Mouse (Mus musculus): ENCODE data around the gene Stard13. TPM values are rescaled to one million over a fixed set of nuclear protein-coding genes. Genes with fewer than 3 reads are reported as not detected.

Stard13 gene
- total RNA-seq, 2 experiments from 2014 or later, result 16.9 to 17.0 TPM

- DNase-seq (ENCODE audit: low spot score in 2 of 2), result no peak
Observed at GRCm38 (mm10) chr5:151065228-151065627, 168.4 kb downstream of the Stard13 start.

DNA sequence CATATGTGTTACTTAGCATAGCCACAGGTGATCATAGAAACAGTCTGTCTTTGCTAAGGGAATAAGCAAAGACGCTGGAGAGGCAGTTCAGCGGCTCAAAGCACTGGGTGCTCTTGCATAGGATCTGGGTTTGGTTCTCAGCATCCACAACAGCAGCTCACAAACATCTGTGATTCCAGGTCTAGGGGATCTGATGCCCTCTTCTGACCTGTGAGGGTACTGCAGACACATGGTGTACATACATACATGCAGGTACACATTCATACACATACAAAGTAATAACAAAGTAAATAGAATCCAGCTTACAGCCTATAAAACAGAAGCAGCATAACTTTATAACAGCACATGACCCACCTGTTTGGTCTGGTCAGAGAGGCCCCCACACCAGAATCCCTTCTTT is 171.7 kb downstream of the Stard13 start:
- DNase-seq (ENCODE audit: low spot score in 2 of 2), result no peak

DNA sequence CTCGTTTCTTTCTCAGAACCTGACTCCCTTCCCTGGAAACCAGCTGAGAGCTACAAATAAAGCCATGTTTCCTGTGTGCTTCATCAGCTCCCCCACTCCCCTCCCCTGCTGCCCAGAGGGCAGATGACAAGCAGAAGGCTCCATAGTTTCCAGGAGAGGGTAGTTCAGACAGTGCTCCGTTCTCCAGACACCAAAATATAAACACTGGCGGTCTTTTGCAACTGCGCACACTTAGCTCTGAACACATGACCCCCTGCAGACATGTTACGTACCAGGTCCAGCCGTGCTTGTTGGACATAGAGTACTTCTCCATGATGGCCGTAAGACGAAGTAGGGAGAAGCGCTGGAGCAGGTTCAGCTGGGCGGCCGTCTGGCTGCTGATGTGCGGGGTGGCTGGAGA is 173.2 kb downstream of the Stard13 start:
- no peak for DNase-seq (ENCODE audit: low spot score in 2 of 2)

DNA sequence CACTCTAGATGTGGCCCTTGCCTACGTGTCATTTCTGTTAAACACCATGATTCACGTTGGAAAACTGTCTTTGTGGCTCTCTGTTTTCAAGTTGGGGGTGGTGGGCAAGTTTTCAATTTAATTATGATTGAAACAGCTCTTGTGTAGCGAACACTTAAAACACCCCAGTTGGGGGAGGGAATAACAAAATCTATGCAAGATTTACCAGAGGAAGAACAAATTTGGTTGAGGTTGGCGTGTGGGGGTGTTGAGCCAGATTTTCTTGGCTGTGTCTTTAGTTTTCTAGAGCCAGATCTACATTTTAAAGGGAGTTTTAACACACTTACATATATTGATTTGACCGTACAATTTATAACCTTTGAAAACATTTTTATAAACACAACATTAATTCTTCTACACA is 173.9 kb downstream of the Stard13 start:
- no peak for DNase-seq (ENCODE audit: low spot score in 2 of 2)

- DNase-seq (ENCODE audit: low spot score in 2 of 2), result no peak
Observed at GRCm38 (mm10) chr5:151059352-151059751, 174.3 kb downstream of the Stard13 start.

DNA sequence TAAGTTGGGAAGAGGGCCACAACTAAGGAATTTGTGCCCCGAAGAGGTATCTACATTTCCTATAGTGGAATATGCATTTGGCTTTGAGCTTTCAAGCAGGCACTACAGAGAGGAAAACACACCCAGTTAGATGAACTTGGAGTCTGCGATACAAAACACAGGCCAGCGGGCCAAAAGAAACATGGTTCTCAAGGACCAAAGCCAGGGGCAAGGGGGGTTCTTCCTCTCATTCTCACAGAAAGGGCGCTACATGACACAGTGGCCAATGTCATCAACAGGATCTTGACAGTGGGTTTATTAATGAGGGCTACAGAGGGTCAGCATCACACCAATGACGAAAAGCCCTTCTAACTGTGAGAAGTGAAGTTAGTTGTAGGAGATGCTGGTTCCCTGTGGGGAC is 175.9 kb downstream of the Stard13 start:
- no peak for DNase-seq (ENCODE audit: low spot score in 2 of 2)

DNA sequence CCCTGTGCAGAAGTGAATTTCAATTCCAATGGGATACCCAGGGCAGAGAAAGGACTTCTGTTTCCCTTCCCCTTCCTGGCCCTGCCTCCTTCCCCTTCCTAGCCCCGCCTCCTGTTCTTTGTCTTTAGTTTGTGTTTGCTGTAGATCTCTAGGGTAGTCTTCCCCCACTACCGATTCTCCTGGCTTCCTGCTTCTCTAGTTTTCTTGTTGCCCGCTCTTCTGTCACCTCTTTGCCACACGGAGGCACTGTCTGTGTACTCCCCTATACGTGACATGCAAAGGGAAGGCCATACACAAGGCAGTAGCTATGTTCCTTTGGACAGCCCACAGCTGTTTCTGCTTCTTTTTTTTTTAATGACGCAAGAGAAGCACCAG is 176.7 kb downstream of the Stard13 start:
- no peak for DNase-seq (ENCODE audit: low spot score in 2 of 2)

GRCm38 (mm10) chr5:151056255-151056919 is 177.2 kb downstream of the Stard13 start:
- DNase-seq (ENCODE audit: low spot score in 2 of 2), result no peak

- no peak for DNase-seq (ENCODE audit: low spot score in 2 of 2)
Observed at GRCm38 (mm10) chr5:151055426-151056090, 178.1 kb downstream of the Stard13 start.

DNA sequence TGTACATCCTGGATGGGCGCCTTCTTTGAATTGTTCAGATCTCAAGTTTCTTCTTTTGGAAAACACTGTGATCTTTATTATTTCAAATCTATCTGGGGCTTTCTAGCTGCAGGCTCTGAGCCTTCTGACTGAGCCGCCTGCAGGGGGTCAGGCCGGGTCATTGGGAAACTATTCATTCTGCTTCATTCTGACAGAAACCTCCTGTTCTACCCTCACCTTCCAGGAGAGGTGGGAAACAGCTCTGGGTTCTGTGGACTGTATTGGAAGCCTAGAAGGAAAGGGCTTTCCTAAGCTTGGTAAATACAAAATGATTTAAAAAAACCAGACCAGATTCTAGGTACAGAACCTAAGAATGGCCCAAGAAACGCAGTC is 178.9 kb downstream of the Stard13 start:
- no peak for DNase-seq (ENCODE audit: low spot score in 2 of 2)

DNA sequence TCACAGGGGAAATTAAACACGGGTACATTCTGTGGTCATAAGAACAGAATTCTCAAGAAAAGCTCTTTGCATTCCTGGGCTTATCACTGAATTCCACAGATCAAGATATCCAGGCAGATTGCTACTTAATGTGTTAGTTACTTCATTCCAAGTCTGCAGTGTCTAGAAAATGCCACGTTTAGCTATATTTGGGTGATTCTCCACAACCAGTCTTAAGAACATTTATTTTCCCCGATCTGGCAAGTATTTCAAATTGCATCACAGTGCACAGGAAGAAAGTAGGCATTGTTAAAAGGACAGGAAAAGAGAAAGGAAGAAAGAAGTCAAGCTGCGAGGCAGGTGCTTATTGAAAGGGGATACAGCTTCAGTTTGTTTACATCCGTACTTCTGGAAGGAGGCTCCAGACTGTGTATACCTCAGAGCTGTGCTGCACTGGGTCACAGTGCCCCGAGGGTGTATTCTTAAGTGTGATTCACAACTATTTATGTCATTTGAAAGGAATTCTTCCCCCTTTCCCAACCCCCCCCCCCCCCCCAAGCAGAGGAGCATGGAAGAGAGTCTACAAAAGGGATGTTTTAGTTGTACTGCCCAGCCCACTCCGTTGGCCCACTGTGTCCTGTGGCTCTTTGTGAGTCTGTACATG is 179.4 kb downstream of the Stard13 start:
- no peak for DNase-seq (ENCODE audit: low spot score in 2 of 2)

GRCm38 (mm10) chr5:151053190-151053589 is 180.4 kb downstream of the Stard13 start:
- DNase-seq (ENCODE audit: low spot score in 2 of 2), result no peak

DNA sequence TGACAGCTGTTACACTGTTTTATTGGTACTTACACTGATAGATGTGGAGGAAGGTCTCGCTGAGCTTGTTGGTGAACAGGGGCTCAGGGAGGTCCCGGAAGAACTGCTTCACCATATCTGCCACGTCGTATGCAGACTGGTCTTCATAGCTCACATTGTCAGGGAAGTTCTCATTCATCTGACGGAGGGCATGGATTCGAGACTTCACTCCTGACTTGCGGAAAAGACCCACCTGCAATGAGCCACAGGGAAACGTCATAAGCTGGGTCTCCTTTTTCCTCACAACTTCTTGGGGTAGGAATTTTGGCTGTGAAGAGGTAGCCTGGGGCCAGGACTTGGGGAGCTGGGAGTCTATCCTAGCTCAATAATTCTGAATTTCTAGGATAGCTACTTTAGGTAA is 181.3 kb downstream of the Stard13 start:
- DNase-seq (ENCODE audit: low spot score in 2 of 2), result no peak

DNA sequence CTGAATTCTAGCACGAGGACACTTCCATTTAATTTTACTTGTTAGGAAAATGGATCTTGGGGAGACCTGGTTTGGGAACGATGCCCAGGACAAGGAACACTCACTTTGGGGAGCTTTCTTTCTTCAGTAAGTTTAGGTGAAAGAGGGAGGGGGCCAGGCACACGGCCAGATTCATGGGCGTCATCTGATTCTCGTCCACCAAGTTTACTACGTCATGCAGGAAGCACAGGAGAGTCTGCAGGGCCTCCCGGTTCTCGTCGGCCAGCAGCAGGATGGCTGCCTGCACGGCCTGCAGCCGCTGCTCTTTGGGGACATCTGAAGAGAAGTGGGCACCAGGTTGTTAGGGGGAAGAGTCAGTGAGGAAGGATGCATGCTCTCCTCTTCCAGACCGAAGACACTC is 186.1 kb downstream of the Stard13 start:
- DNase-seq (ENCODE audit: low spot score in 2 of 2), result no peak

- DNase-seq (ENCODE audit: low spot score in 2 of 2), result peak in 1 of 2 experiments; percentile 41
Observed at GRCm38 (mm10) chr5:151046917-151047316, 186.7 kb downstream of the Stard13 start.

- no peak for DNase-seq (ENCODE audit: low spot score in 2 of 2)
Observed at GRCm38 (mm10) chr5:151046131-151046530, 187.5 kb downstream of the Stard13 start.

GRCm38 (mm10) chr5:151042911-151043310 is 190.7 kb downstream of the Stard13 start:
- DNase-seq (ENCODE audit: low spot score in 2 of 2), result no peak

- no peak for DNase-seq (ENCODE audit: low spot score in 2 of 2)
Observed at GRCm38 (mm10) chr5:151037871-151038270, 195.8 kb downstream of the Stard13 start.

DNA sequence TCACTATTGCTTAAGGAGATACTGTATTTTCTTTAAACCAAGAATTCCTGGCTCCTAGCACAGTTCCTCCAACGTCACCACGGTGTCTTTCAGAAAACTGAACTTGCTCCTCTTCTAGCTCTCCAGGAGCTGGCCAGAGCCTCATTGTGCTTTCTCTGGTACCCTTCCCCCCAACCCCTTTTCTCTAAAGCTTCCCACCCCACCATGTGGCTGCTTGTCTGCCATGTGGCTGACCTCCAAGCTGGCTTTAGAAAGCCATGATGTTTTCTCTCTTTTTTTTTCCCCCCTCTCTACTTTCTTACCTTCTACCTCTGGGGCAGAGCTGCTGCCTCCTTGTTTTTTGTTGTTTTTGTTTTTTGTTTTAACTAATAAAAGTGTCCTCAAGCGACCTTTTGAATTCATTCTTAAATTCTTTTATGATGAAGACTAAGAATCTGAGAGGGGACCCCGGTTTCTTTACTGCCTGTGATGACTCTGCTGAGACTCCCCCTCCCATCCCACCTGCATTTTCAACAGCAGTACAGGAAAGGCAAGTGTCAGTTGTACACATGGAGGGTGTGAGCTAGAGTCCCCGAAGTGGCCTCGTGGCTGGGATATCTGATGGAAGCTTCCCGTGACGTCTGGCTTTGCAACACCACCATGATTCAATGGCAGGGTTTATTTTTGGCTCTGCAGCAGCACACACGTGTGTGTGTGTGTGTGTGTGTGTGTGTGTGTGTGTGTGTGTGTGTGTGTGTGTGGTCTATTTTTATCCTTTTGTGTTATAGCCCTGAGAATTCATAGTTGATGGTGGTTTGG is 198.7 kb downstream of the Stard13 start:
- DNase-seq (ENCODE audit: low spot score in 2 of 2), result no peak

DNA sequence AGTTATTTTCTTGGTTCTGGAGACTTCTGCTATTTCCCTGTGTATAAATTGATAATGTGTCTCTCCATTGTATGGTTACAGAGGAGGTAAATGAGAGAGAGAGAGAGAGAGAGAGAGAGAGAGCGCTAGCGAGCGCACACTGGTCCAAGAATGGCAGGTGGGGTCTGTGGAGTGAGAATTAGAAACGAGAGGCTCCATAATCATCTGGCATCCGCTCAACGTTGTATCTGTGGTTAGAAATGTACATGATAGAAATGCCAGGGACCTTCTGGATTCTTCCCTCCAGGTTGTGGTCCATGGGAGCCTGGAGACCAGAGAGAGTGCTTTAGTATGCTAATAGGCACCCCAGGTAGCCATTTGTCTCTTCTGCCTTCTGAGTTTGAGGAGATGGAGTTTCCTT is 204.7 kb downstream of the Stard13 start:
- DNase-seq (ENCODE audit: low spot score in 2 of 2), result no peak

GRCm38 (mm10) chr5:151027171-151027570 is 206.5 kb downstream of the Stard13 start:
- DNase-seq (ENCODE audit: low spot score in 2 of 2), result peak in 1 of 2 experiments; percentile 38

GRCm38 (mm10) chr5:151026069-151026468 is 207.6 kb downstream of the Stard13 start:
- no peak for DNase-seq (ENCODE audit: low spot score in 2 of 2)
